Mouse (Mus musculus) gastrocnemius, adult 2 months (tissue): ENCODE measurements around the gene Rpl38. TPM values are rescaled to one million over a fixed set of nuclear protein-coding genes. Genes with fewer than 3 reads are reported as not detected.
A peak's percentile ranks its signal among the peaks of the same experiment; 100 is the strongest.

Experiments
- DNase-seq: peaks from one replicate; pipeline ENCODE4 v3.0.0; 2022
- H3K27ac ChIP-seq: fragments of 200-600 bp; 2 replicates; pipeline ENCODE4 v1.8.1; 2022; ENCODE audit warnings: mild to moderate bottlenecking
- H3K4me3 ChIP-seq: fragments of 200-600 bp; 2 replicates; pipeline ENCODE4 v1.8.1; 2022; ENCODE audit warnings: mild to moderate bottlenecking, moderate library complexity
- CTCF ChIP-seq: fragments of 200-600 bp; IDR thresholded peaks from 2 replicates; pipeline ENCODE4 v1.8.1; 2022; ENCODE audit warnings: antibody characterized with exemption, mild to moderate bottlenecking, moderate library complexity
- intact Hi-C: fragments of 180-260 bp; cut with DNase I; formaldehyde crosslinking; loops from one replicate; pipeline ENCODE4 v1.15.1; 2025
- total RNA-seq, 2 experiments: library from RNA; stranded (reverse); gene quantifications; 2 replicates each; pipeline ENCODE4 v1.2.3; 2021

Gene Rpl38
- total RNA-seq, 2 experiments from 2014 or later = 544 to 670 TPM

- intact Hi-C loops = loop anchor here (2.0 kb wide), 1 partner anchor 30 kb away; no protein-coding TSS in a partner anchor
- no peak for TF ChIP-seq CTCF
- H3K27ac ChIP-seq = peak overlapping the region; percentile 71
- no peak for DNase-seq
- no peak overlapping the region for H3K4me3 ChIP-seq
Measured at GRCm38 (mm10) chr11:114702996-114703361, 34.7 kb downstream of the Rpl38 start.

- Histone ChIP-seq H3K4me3 (peak overlapping the region; percentile 61), H3K27ac (peak overlapping the region; percentile 71)
- TF ChIP-seq CTCF = no peak
- intact Hi-C loops = no loop called here
- peak; percentile 77 for DNase-seq
Measured at GRCm38 (mm10) chr11:114704071-114704913, 36.0 kb downstream of the Rpl38 start.

- H3K27ac ChIP-seq = no peak overlapping the region
- H3K4me3 ChIP-seq = no peak overlapping the region
- no peak for TF ChIP-seq CTCF
- intact Hi-C loops = no loop called here
- DNase-seq = no peak
Measured at GRCm38 (mm10) chr11:114706358-114706757, 38.0 kb downstream of the Rpl38 start.

- DNase-seq = no peak
- Histone ChIP-seq H3K27ac (no peak overlapping the region), H3K4me3 (no peak overlapping the region)
- intact Hi-C loops = no loop called here
- TF ChIP-seq CTCF = no peak
Measured at GRCm38 (mm10) chr11:114711393-114711792, 43.1 kb downstream of the Rpl38 start.

- no peak overlapping the region for H3K4me3 ChIP-seq
- no peak for TF ChIP-seq CTCF
Measured at GRCm38 (mm10) chr11:114711861-114712260, 43.5 kb downstream of the Rpl38 start.

GRCm38 (mm10) chr11:114714526-114714925 lies 46.2 kb downstream of the Rpl38 start:
- Histone ChIP-seq H3K4me3 (no peak overlapping the region), H3K27ac (peak overlapping the region; percentile 55)
- intact Hi-C loops = no loop called here
- TF ChIP-seq CTCF = no peak
- DNase-seq = no peak

More at GRCm38 (mm10) chr11:114711861-114712260, 43.5 kb downstream of the Rpl38 start:
- intact Hi-C loops = no loop called here
- DNase-seq = no peak
- H3K27ac ChIP-seq = no peak overlapping the region

- Histone ChIP-seq H3K27ac (peak overlapping the region; percentile 65), H3K4me3 (no peak overlapping the region)
- DNase-seq = peak; percentile 71
- no peak for TF ChIP-seq CTCF
- intact Hi-C loops = no loop called here
Measured at GRCm38 (mm10) chr11:114715531-114715930, 47.2 kb downstream of the Rpl38 start.

GRCm38 (mm10) chr11:114720535-114720934 lies 52.2 kb downstream of the Rpl38 start:
- no peak overlapping the region for H3K27ac ChIP-seq
- no peak for TF ChIP-seq CTCF
- DNase-seq = no peak
- intact Hi-C loops = no loop called here
- no peak overlapping the region for H3K4me3 ChIP-seq

Other genes with a start within 250 kb of the Rpl38 start
- gene Ttyh2, start 6.9 kb downstream of the Rpl38 start, total RNA-seq = 10 to 100 TPM; 15.7 to 17.4 TPM
- gene Dnaic2, start 58.9 kb downstream of the Rpl38 start, total RNA-seq = under 1 TPM; 0.08 to 0.14 TPM
- gene Kif19a, start 96.9 kb downstream of the Rpl38 start, total RNA-seq = under 1 TPM; 0.54 to 0.56 TPM
- not detected for gene Btbd17, start 127.4 kb downstream of the Rpl38 start, total RNA-seq
- gene Gpr142, start 130.4 kb downstream of the Rpl38 start, total RNA-seq = not detected
- gene Gprc5c, start 182.6 kb downstream of the Rpl38 start, total RNA-seq = 10 to 100 TPM; 45.4 to 82.1 TPM
- gene Cd300a, start 221.5 kb downstream of the Rpl38 start, total RNA-seq = under 1 TPM; 0.50 to 0.66 TPM